Mouse (Mus musculus): ENCODE measurements around the gene Tbc1d21. TPM values are rescaled to one million over a fixed set of nuclear protein-coding genes. Genes with fewer than 3 reads are reported as not detected.

Gene Tbc1d21
- polyA plus RNA-seq, 1 experiment from 2014 or later = not detected

DNA sequence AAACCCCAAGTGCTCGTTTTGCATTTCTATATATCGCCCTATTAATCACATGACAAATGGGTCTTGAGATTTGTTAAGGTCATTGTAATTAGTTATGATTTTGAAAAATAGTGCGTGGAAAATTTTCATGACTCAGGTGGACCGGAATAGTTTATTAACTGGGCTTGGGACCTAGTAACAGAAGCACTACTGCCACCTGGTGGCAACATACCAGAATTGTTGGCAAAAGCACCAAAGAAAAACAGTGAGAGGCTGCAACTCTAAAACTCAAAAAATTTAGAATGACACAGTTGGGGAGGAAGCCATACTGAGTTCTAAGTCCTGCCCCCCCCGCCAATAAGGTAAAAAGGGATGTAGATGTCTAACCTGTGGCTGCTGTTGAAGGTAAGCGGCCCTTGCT is 611 bp downstream of the Tbc1d21 start:
- peak; percentile 67 for TF ChIP-seq CTCF (IDR thresholded peaks at IDR 0.05)
- TF ChIP-seq EP300 (IDR thresholded peaks at IDR 0.05) = no peak
- no peak overlapping the region for H3K9ac ChIP-seq (replicated peaks; ENCODE audit: low read depth)
- H3K27ac ChIP-seq (ENCODE audit: low read length) = no peak overlapping the region
- H3K4me3 ChIP-seq (ENCODE audit: low read depth, low read length) = no peak overlapping the region
- no peaks in the 10 kb centered on the region for H3K36me3 ChIP-seq (ENCODE audit: insufficient read depth, low read length)
- H3K4me2 ChIP-seq (replicated peaks; ENCODE audit: low read depth, low read length) = no peak overlapping the region
- DNase-seq (ENCODE audit: low spot score) (peak; percentile 38), ATAC-seq (no peak)
- H3K27me3 ChIP-seq (replicated peaks; ENCODE audit: insufficient read depth, low read length) = no peaks in the 10 kb centered on the region
- 46% methylated on average over 6 of the region's 6 CpGs for WGBS
- H3K4me1 ChIP-seq (ENCODE audit: insufficient read depth, low read depth, low read length) = no peaks in the 10 kb centered on the region
- no peaks in the 10 kb centered on the region for H3K9me3 ChIP-seq (ENCODE audit: low read length)

DNA sequence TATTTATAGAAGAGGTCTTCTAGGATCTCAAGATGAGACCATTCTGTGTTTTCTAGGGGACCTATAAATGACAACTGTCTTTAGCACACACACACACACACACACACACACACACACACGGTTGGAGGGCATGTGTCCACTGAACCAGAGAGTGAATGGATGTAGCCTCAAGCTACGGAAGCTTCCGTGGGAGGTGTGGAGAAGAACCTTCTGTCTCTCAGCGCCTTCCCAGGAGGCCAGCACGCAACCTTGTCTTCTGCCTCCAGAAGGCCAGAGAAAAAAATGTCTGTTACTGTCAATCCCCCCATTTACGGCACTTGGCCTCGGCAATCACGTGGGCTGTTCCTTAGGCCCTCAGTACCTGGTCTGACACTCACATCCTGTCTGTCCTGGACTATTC is 5.9 kb downstream of the Tbc1d21 start:
- Histone ChIP-seq H3K9me3 (ENCODE audit: low read length) (no peaks in the 10 kb centered on the region), H3K4me3 (ENCODE audit: low read depth, low read length) (no peak overlapping the region), H3K36me3 (ENCODE audit: insufficient read depth, low read length) (no peaks in the 10 kb centered on the region), H3K27me3 (replicated peaks; ENCODE audit: insufficient read depth, low read length) (no peaks in the 10 kb centered on the region), H3K4me2 (replicated peaks; ENCODE audit: low read depth, low read length) (no peak overlapping the region), H3K4me1 (ENCODE audit: insufficient read depth, low read depth, low read length) (no peaks in the 10 kb centered on the region), H3K9ac (replicated peaks; ENCODE audit: low read depth) (no peak overlapping the region), H3K27ac (ENCODE audit: low read length) (no peak overlapping the region)
- ATAC-seq (no peak), DNase-seq (ENCODE audit: low spot score) (no peak)
- WGBS = 81% methylated on average over 8 of the region's 8 CpGs
- TF ChIP-seq CTCF (IDR thresholded peaks at IDR 0.05) (no peak), EP300 (IDR thresholded peaks at IDR 0.05) (no peak)

DNA sequence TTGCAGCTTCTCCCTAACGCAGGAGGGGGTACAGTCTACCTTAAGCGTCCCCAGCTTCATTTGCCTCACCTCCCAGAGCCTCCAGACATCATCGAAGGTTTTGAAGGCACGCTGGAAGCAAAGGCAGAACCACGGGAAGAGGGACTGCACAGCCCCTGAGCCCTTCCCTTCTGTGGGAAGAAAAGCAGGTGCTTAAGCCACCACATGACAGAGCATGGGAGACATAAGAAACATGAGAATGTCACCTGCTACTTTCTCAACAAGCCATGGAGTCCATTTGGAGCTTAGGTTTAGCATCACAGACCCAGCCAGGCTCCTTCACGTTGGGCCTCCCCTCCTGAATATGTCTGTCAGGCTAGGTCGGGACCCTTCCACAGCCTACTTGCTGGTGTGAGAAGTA is 8.3 kb downstream of the Tbc1d21 start:
- Histone ChIP-seq H3K4me2 (replicated peaks; ENCODE audit: low read depth, low read length) (no peak overlapping the region), H3K36me3 (ENCODE audit: insufficient read depth, low read length) (no peaks in the 10 kb centered on the region), H3K9ac (replicated peaks; ENCODE audit: low read depth) (no peak overlapping the region), H3K27ac (ENCODE audit: low read length) (no peak overlapping the region), H3K9me3 (ENCODE audit: low read length) (no peaks in the 10 kb centered on the region), H3K4me1 (ENCODE audit: insufficient read depth, low read depth, low read length) (no peaks in the 10 kb centered on the region), H3K27me3 (replicated peaks; ENCODE audit: insufficient read depth, low read length) (no peaks in the 10 kb centered on the region), H3K4me3 (ENCODE audit: low read depth, low read length) (no peak overlapping the region)
- TF ChIP-seq CTCF (IDR thresholded peaks at IDR 0.05) (no peak), EP300 (IDR thresholded peaks at IDR 0.05) (no peak)
- WGBS = 73% methylated on average over 7 of the region's 7 CpGs
- ATAC-seq = no peak
- DNase-seq (ENCODE audit: low spot score) = no peak

DNA sequence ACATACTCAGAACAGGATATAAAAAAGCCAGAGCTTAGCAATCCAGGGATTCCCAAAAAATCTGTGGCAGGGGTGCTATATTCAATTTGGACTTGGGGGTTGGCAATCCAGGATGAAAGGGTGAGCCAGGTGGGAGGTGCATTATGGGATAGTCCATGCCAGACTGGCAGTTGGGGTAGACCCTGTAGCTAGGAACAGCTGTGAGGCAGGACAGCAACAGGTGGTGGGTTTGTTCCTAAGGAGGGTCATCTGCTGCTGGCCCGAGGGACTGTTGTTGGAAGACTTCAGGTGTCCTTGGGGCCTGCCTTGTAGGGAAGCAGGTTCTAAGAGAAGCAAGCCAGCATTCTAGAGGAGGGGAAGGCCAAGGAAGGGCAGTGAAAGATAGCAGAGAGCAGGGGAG is 8.9 kb downstream of the Tbc1d21 start:
- no peak overlapping the region for H3K4me3 ChIP-seq (ENCODE audit: low read depth, low read length)
- H3K4me2 ChIP-seq (replicated peaks; ENCODE audit: low read depth, low read length) = no peak overlapping the region
- H3K9ac ChIP-seq (replicated peaks; ENCODE audit: low read depth) = no peak overlapping the region
- no peak overlapping the region for H3K27ac ChIP-seq (ENCODE audit: low read length)
- H3K4me1 ChIP-seq (ENCODE audit: insufficient read depth, low read depth, low read length) = no peaks in the 10 kb centered on the region
- WGBS = 67% methylated on average over 1 of the region's 1 CpGs
- no peaks in the 10 kb centered on the region for H3K27me3 ChIP-seq (replicated peaks; ENCODE audit: insufficient read depth, low read length)
- no peaks in the 10 kb centered on the region for H3K9me3 ChIP-seq (ENCODE audit: low read length)
- TF ChIP-seq CTCF (IDR thresholded peaks at IDR 0.05) (no peak), EP300 (IDR thresholded peaks at IDR 0.05) (no peak)
- no peaks in the 10 kb centered on the region for H3K36me3 ChIP-seq (ENCODE audit: insufficient read depth, low read length)
- no peak for DNase-seq (ENCODE audit: low spot score)
- no peak for ATAC-seq

DNA sequence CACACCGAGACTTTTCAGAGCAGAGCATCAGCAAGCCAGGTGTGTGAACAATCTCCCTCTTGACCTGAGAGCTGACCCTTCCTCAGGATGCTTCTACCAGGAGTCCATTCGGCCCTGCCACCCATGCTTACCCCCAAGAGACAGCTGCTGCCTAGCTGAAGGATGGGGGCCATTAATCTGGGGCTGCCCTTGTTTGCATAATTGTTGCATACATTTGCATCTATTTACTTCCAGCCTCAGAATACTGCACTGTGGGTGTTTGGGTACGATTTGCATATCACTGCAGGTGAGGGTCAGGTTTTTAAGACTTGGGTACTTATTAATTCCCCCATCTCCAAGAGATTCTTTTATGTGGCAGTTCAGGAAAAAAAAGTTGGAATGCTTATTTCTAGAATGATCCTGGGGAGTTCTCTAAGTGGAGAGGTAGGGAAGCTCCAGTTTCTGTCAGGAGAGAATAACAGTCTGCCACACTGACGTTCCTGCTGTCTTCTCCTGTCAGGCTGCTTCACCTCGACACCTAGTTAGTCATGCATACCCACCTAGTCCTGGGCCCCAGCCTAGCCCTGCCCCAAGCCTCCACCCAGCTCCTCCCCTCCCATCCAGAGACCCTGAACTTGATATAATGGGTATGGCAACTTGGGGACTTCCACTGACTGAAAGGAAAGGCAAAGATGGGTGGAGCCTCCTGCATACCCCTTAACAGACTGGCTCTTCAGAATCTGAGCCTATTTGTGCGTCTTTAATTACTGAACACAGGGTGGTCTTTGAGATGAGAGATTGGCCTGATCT is 14.8 kb downstream of the Tbc1d21 start:
- TF ChIP-seq EP300 (IDR thresholded peaks at IDR 0.05) (no peak), CTCF (IDR thresholded peaks at IDR 0.05) (no peak)
- no peak for ATAC-seq
- no peaks in the 10 kb centered on the region for H3K27me3 ChIP-seq (replicated peaks; ENCODE audit: insufficient read depth, low read length)
- DNase-seq (ENCODE audit: low spot score) = no peak
- no peaks in the 10 kb centered on the region for H3K36me3 ChIP-seq (ENCODE audit: insufficient read depth, low read length)
- H3K4me2 ChIP-seq (replicated peaks; ENCODE audit: low read depth, low read length) = no peak overlapping the region
- H3K4me1 ChIP-seq (ENCODE audit: insufficient read depth, low read depth, low read length) = no peaks in the 10 kb centered on the region
- H3K9me3 ChIP-seq (ENCODE audit: low read length) = no peaks in the 10 kb centered on the region
- no peak overlapping the region for H3K9ac ChIP-seq (replicated peaks; ENCODE audit: low read depth)
- H3K27ac ChIP-seq (ENCODE audit: low read length) = no peak overlapping the region
- WGBS = 19% methylated on average over 6 of the region's 6 CpGs
- H3K4me3 ChIP-seq (ENCODE audit: low read depth, low read length) = no peak overlapping the region

DNA sequence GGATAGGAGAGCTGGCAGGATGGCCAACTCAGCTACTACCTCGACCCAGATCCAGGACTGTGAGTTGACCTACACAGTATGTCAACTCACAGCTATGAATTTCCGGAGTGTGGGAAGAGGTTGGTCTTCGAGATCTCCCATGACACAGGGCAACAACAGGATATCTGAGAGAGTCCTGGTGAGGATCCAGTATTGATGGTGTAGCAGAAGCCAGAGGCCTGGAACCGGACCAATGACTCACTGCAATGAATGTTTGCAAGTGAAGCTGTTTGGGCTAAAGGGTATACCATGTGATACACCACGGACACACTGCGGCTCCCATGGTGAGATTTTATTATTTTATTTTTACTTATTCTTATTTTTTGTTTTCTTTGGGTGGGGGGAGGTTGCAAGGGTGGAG is 15.6 kb downstream of the Tbc1d21 start:
- no peaks in the 10 kb centered on the region for H3K27me3 ChIP-seq (replicated peaks; ENCODE audit: insufficient read depth, low read length)
- WGBS = 70% methylated on average over 6 of the region's 6 CpGs
- DNase-seq (ENCODE audit: low spot score) (no peak), ATAC-seq (no peak)
- H3K4me2 ChIP-seq (replicated peaks; ENCODE audit: low read depth, low read length) = no peak overlapping the region
- no peak overlapping the region for H3K27ac ChIP-seq (ENCODE audit: low read length)
- no peaks in the 10 kb centered on the region for H3K36me3 ChIP-seq (ENCODE audit: insufficient read depth, low read length)
- no peak for TF ChIP-seq CTCF (IDR thresholded peaks at IDR 0.05)
- TF ChIP-seq EP300 (IDR thresholded peaks at IDR 0.05) = no peak
- no peak overlapping the region for H3K9ac ChIP-seq (replicated peaks; ENCODE audit: low read depth)
- no peaks in the 10 kb centered on the region for H3K9me3 ChIP-seq (ENCODE audit: low read length)
- H3K4me3 ChIP-seq (ENCODE audit: low read depth, low read length) = no peak overlapping the region
- H3K4me1 ChIP-seq (ENCODE audit: insufficient read depth, low read depth, low read length) = no peaks in the 10 kb centered on the region
